Mouse (Mus musculus) liver (tissue): ENCODE measurements around the gene Idua.
"Not testable (repeated sequence)": the region's sequence is repeated elsewhere in the genome, so short reads cannot be mapped to it uniquely, and the experiment has no call there.

Source experiments
- DNase-seq: peaks from one replicate; pipeline ENCODE4 v3.0.0-alpha.2; 2020; ENCODE audit warnings: mixed read lengths

Gene Idua

GRCm38 (mm10) chr5:108659698-108660631 is at the start of gene Idua:
TSS of gene Idua (plus strand) at chr5:108660331.
- DNase-seq: peak; percentile 29

- DNase-seq: no peak
Observed at GRCm38 (mm10) chr5:108610426-108610825, 49.7 kb upstream of the Idua start.

- DNase-seq: no peak
Observed at GRCm38 (mm10) chr5:108621870-108622269, 38.3 kb upstream of the Idua start.

- DNase-seq: no peak
Observed at GRCm38 (mm10) chr5:108626050-108626660, 34.0 kb upstream of the Idua start.

GRCm38 (mm10) chr5:108628891-108629633 is 31.1 kb upstream of the Idua start:
- no peak for DNase-seq

GRCm38 (mm10) chr5:108629634-108630483 is 30.3 kb upstream of the Idua start, which contains the start of the genes Gak and Tmem175:
TSS of gene Gak (minus strand) at chr5:108629755.
TSS of gene Tmem175 (plus strand) at chr5:108629770.
- DNase-seq: peak; percentile 94

- DNase-seq: no peak
Observed at GRCm38 (mm10) chr5:108633676-108634075, 26.5 kb upstream of the Idua start.

- DNase-seq: not testable (repeated sequence)
Observed at GRCm38 (mm10) chr5:108634088-108634487, 26.0 kb upstream of the Idua start.

GRCm38 (mm10) chr5:108636172-108636571 is 24.0 kb upstream of the Idua start:
- DNase-seq: no peak

- DNase-seq: no peak
Observed at GRCm38 (mm10) chr5:108643674-108644073, 16.5 kb upstream of the Idua start.

- no peak for DNase-seq
Observed at GRCm38 (mm10) chr5:108645651-108646342, 14.3 kb upstream of the Idua start.

GRCm38 (mm10) chr5:108646343-108646660 is 13.8 kb upstream of the Idua start:
- no peak for DNase-seq

GRCm38 (mm10) chr5:108647311-108647710 is 12.8 kb upstream of the Idua start:
- DNase-seq: no peak

GRCm38 (mm10) chr5:108647820-108648465 is 12.2 kb upstream of the Idua start:
- no peak for DNase-seq

GRCm38 (mm10) chr5:108648937-108649576 is 11.1 kb upstream of the Idua start:
- DNase-seq: no peak

GRCm38 (mm10) chr5:108650341-108650740 is 9.8 kb upstream of the Idua start:
- DNase-seq: no peak

GRCm38 (mm10) chr5:108651136-108651720 is 8.9 kb upstream of the Idua start:
- no peak for DNase-seq

GRCm38 (mm10) chr5:108651823-108652222 is 8.3 kb upstream of the Idua start:
- DNase-seq: peak; percentile 59

GRCm38 (mm10) chr5:108653341-108653740 is 6.8 kb upstream of the Idua start:
- no peak for DNase-seq

GRCm38 (mm10) chr5:108654444-108654990 is 5.6 kb upstream of the Idua start:
- no peak for DNase-seq
